Mouse (Mus musculus): ENCODE results near the gene Foxn1.

Gene Foxn1

GRCm38 (mm10) chr11:78386508-78387043, at the start of gene Foxn1:
Gene Foxn1 (minus strand): TSS chr11:78386558.
- no peak for DNase-seq (ENCODE audit: low spot score)

GRCm38 (mm10) chr11:78435776-78436349, 49.5 kb upstream of the Foxn1 start:
- peak; percentile 91 for DNase-seq (ENCODE audit: low spot score)

GRCm38 (mm10) chr11:78434052-78434451, 47.7 kb upstream of the Foxn1 start:
- DNase-seq (ENCODE audit: low spot score) = no peak

GRCm38 (mm10) chr11:78431176-78431575, 44.8 kb upstream of the Foxn1 start:
- DNase-seq (ENCODE audit: low spot score) = no peak

GRCm38 (mm10) chr11:78430195-78430878, 44.0 kb upstream of the Foxn1 start:
- no peak for DNase-seq (ENCODE audit: low spot score)

GRCm38 (mm10) chr11:78428309-78428708, 42.0 kb upstream of the Foxn1 start:
- DNase-seq (ENCODE audit: low spot score) = no peak

GRCm38 (mm10) chr11:78427655-78428054, 41.3 kb upstream of the Foxn1 start:
- DNase-seq (ENCODE audit: low spot score) = no peak

- no peak for DNase-seq (ENCODE audit: low spot score)
Observed at GRCm38 (mm10) chr11:78425572-78425971, 39.2 kb upstream of the Foxn1 start.

GRCm38 (mm10) chr11:78424352-78424751, 38.0 kb upstream of the Foxn1 start:
- DNase-seq (ENCODE audit: low spot score) = no peak

GRCm38 (mm10) chr11:78422055-78422819, 35.9 kb upstream of the Foxn1 start, which contains the start of gene Slc13a2:
Gene Slc13a2 (minus strand): TSS chr11:78422217.
- DNase-seq (ENCODE audit: low spot score) = no peak

GRCm38 (mm10) chr11:78421201-78422009, 35.0 kb upstream of the Foxn1 start:
- no peak for DNase-seq (ENCODE audit: low spot score)

- DNase-seq (ENCODE audit: low spot score) = no peak
Observed at GRCm38 (mm10) chr11:78420263-78420889, 34.0 kb upstream of the Foxn1 start.

- DNase-seq (ENCODE audit: low spot score) = no peak
Observed at GRCm38 (mm10) chr11:78416854-78417253, 30.5 kb upstream of the Foxn1 start.

GRCm38 (mm10) chr11:78412861-78413260, 26.5 kb upstream of the Foxn1 start:
- DNase-seq (ENCODE audit: low spot score) = no peak

- no peak for DNase-seq (ENCODE audit: low spot score)
Observed at GRCm38 (mm10) chr11:78412324-78412850, 26.0 kb upstream of the Foxn1 start.

GRCm38 (mm10) chr11:78411606-78412323, 25.4 kb upstream of the Foxn1 start:
- peak; percentile 72 for DNase-seq (ENCODE audit: low spot score)

GRCm38 (mm10) chr11:78408256-78409240, 22.2 kb upstream of the Foxn1 start:
- no peak for DNase-seq (ENCODE audit: low spot score)

- no peak for DNase-seq (ENCODE audit: low spot score)
Observed at GRCm38 (mm10) chr11:78402062-78402461, 15.7 kb upstream of the Foxn1 start.

- DNase-seq (ENCODE audit: low spot score) = no peak
Observed at GRCm38 (mm10) chr11:78401469-78401868, 15.1 kb upstream of the Foxn1 start.

All from testis, postnatal 10 days (tissue).